Mouse (Mus musculus) hindbrain, postnatal 0 days (tissue): ENCODE measurements at regions not wholly inside any gene's neighbourhood (a gene's known extent, or its start where the extent isn't known, plus 50 kb on each side); places are given as distances from the start of the nearest gene placed in this dataset.

Source experiments
- ATAC-seq: fragments of 200-750 bp; cut with Nextera tagmentation; 2 replicates; pipeline ENCODE4 v1.8.0; 2017; ENCODE audit warnings: mild to moderate bottlenecking, moderate TSS enrichment, moderate library complexity
- DNase-seq: peaks from one replicate; pipeline ENCODE4 v3.0.0-alpha.2; 2015; ENCODE audit warnings: low spot score
- H3K27ac ChIP-seq: fragments of 300-500 bp; sonication (generic); 2 replicates; pipeline ENCODE4 v1.5.1; 2014; ENCODE audit warnings: mild to moderate bottlenecking
- H3K27me3 ChIP-seq: fragments of 300-500 bp; sonication (generic); 2 replicates; pipeline ENCODE4 v1.6.1; 2014; ENCODE audit warnings: low read length, mixed read lengths; ENCODE audit not compliant: insufficient read depth
- H3K36me3 ChIP-seq: fragments of 300-500 bp; sonication (generic); 2 replicates; pipeline ENCODE4 v1.6.1; 2014; ENCODE audit warnings: low read length, mixed read lengths; ENCODE audit not compliant: insufficient read depth
- H3K4me1 ChIP-seq: fragments of 300-500 bp; sonication (generic); 2 replicates; pipeline ENCODE4 v1.6.1; 2014; ENCODE audit warnings: antibody characterized with exemption, low read length, mixed read lengths; ENCODE audit not compliant: insufficient read depth
- H3K4me2 ChIP-seq: fragments of 300-500 bp; sonication (generic); 2 replicates; pipeline ENCODE4 v1.6.1; 2014; ENCODE audit warnings: low read depth, mild to moderate bottlenecking, low read length, moderate library complexity, mixed read lengths
- H3K4me3 ChIP-seq: fragments of 300-500 bp; sonication (generic); 2 replicates; pipeline ENCODE4 v1.5.1; 2014; ENCODE audit warnings: low read length
- H3K9ac ChIP-seq: fragments of 300-500 bp; sonication (generic); replicated peaks from 2 replicates; pipeline ENCODE4 v1.6.1; 2014; ENCODE audit warnings: mild to moderate bottlenecking, low read length, moderate library complexity, mixed read lengths
- H3K9me3 ChIP-seq: fragments of 300-500 bp; sonication (generic); 2 replicates; pipeline ENCODE4 v1.6.1; 2016; ENCODE audit warnings: low read length, mixed read lengths
- CTCF ChIP-seq: IDR thresholded peaks from 2 replicates; pipeline ENCODE4 v1.5.1; 2016; ENCODE audit warnings: antibody characterized with exemption, control low read depth, low read depth
- WGBS: fragments of 180-500 bp; shearing (Covaris S2); extraction: QIAGEN DNeasy Blood & Tissue Kit; methylation state at CpG from one replicate; pipeline ENCODE4 v1.1.7; 2014; 5-methylcytosine and 5-hydroxymethylcytosine counted together

DNA sequence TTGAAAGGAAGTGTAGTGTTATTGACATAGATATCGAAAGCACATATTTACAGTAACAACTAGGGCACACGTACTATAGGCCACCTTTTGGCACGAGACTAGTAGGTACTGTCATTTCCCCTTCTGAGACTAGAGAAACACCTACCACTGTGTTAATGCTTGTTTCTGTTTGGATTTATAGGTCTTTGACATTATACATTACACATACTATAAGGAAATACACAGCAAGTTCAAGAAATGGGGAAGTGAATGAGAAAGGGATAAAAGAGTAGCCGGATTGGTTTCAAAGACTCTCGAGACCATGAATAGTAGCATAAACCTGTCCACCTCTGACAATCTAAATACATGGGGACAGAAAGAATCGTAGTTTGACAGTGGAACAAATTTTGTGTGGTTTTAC, 900.3 kb upstream of the Pot1a start:
- DNase-seq (no peak), ATAC-seq (no peak)
- TF ChIP-seq CTCF = no peak
- Histone ChIP-seq H3K4me2 (no peak overlapping the region), H3K4me1 (no peaks in the 10 kb centered on the region), H3K9me3 (no peaks in the 10 kb centered on the region), H3K27ac (no peak overlapping the region), H3K9ac (no peak overlapping the region), H3K36me3 (no peaks in the 10 kb centered on the region), H3K27me3 (no peaks in the 10 kb centered on the region), H3K4me3 (no peak overlapping the region)
- 87% methylated on average over 6 of the region's 6 CpGs for WGBS

DNA sequence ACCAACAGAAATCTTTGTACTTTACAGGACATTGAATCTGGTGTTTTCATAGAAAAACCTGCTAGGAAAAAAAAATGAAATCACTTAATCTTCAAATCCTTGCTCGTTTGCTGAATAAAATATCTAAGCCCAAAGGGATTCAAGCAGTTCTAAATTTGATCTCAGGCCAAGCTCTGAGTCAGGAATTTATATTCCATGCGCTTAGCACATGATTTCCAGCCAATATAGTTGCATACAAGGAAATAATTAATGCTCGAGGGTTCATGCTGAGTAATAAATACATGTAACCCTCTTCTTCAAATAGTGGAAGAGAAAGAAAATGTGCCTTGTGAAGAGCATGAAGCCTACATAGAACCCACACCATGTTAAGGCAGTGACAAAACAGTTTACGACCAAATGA, 899.8 kb upstream of the Pot1a start:
- DNase-seq = peak; percentile 19
- WGBS = 47% methylated on average over 4 of the region's 4 CpGs

DNA sequence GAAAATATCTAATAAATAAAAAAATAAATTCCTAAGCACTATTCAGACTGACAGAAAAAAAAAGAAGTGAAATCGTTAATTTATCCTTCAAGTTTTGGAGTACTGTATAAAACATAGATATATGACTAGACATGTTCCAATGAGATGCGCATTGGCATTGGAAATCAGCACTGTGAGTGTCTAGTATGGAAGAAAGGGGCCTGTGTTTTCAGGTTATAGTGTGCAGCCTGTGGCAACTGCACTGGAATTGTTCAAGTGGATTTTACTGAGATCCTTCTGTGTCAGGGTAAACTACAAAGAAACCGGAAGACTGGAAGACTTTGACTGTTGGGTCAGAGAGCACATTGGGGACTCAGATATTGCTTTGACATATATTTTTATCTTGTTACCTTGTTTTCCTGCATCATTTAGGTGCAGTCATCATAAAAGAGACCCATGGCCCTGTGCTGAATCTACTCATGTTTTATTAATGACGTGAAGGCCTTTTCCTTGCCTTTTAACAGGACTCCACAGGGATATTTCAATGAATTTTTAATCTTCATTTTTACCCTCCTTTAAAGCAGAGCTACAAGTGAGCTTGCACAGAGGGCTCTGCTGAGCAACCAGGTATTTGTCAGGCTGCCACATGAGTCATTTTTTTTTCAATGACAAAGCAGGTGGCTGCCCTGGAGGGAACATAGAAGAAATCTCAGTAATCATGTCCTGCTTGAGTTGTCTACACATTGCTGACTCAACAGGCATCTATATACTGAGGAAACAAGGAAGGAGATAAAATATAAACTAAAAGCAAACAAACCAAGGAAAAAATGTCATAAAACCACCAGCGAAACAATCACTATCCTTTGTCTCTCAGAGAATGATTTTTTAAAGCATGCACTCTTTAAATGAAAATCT, 899.2 kb upstream of the Pot1a start:
- TF ChIP-seq CTCF = no peak
- WGBS = 82% methylated on average over 5 of the region's 5 CpGs
- H3K36me3 ChIP-seq = no peaks in the 10 kb centered on the region
- no peak overlapping the region for H3K9ac ChIP-seq
- no peaks in the 10 kb centered on the region for H3K27me3 ChIP-seq
- no peaks in the 10 kb centered on the region for H3K4me1 ChIP-seq
- ATAC-seq (no peak), DNase-seq (peak; percentile 2)
- H3K4me2 ChIP-seq = no peak overlapping the region
- no peak overlapping the region for H3K4me3 ChIP-seq
- H3K9me3 ChIP-seq = no peaks in the 10 kb centered on the region
- H3K27ac ChIP-seq = no peak overlapping the region

More for the DNA sequence above, 899.8 kb upstream of the Pot1a start:
- H3K4me1 ChIP-seq = no peaks in the 10 kb centered on the region
- H3K9ac ChIP-seq = no peak overlapping the region
- H3K4me3 ChIP-seq = no peak overlapping the region
- H3K36me3 ChIP-seq = no peaks in the 10 kb centered on the region
- no peak for TF ChIP-seq CTCF
- no peaks in the 10 kb centered on the region for H3K9me3 ChIP-seq
- no peak for ATAC-seq
- H3K4me2 ChIP-seq = no peak overlapping the region
- H3K27me3 ChIP-seq = no peaks in the 10 kb centered on the region
- no peak overlapping the region for H3K27ac ChIP-seq
